Mouse (Mus musculus): ENCODE measurements around the gene Abcd3. TPM values are rescaled to one million over a fixed set of nuclear protein-coding genes. Genes with fewer than 3 reads are reported as not detected.

Gene Abcd3
- total RNA-seq, 2 experiments from 2014 or later: 18.2 to 20.1 TPM

DNA sequence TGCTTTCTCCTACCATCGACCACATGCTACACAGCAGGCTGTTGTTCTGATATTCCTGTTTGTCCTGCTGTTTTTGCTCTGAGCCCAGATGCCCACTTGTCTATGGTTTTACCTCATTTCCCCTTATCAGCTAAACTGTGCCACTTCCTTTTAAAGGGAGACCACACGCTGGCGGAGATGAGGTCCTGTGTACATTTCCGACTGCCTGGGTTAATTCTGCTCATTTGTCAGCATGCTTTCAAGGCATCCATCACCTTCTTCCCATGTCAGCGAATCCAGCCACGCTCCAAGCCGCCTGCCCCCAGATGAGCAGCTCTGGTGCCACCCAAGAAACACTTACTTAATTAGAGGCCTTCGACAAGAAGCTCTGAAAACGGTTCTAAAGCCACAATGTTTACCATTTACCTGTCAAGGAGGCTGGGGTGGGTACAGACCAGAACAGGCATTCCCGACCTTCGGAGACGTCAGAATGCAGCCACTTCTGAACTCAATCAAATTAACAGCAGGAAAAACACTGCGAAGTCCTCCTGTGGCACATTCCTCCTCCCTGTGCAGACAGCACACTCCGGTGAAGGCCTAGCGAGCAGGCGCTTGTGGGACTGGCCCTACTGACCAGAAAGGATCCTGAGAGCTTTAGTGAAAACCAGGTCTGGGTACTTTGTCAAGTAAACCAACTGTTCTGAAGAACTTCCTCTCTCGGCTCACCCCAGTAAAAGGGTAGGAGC lies 75.5 kb downstream of the Abcd3 start:
- ATAC-seq (ENCODE audit: poor library complexity, severe bottlenecking): peak; percentile 73

DNA sequence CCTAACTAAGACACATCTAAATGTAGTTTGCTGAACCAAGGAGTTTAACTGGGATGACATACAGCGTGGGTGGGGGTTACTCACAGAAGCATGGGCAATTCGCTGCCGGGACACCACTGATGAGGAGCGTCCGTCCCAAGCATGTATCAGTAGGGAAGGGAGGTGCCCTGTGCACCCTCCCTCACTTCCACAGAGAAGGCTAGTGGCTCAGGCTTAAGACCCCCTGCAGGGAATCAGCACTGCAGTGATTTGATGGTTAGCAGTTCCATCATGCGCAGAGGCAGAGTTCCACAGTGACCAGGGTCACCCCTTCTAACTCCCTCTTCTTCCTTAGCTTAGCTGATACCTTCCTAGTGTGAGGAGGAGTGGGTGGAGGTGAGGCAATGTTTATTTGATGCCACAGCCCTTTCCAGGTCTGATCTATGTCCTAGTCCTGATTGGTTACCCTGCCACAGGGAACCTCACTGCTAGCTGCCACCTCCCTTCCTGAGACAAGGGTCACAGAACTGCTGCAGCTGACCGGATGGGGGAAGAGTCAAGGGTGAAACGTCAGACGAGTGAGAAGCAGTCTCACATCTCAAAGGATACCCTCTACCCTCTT lies 76.3 kb downstream of the Abcd3 start:
- peak; percentile 46 for ATAC-seq (ENCODE audit: poor library complexity, severe bottlenecking)

DNA sequence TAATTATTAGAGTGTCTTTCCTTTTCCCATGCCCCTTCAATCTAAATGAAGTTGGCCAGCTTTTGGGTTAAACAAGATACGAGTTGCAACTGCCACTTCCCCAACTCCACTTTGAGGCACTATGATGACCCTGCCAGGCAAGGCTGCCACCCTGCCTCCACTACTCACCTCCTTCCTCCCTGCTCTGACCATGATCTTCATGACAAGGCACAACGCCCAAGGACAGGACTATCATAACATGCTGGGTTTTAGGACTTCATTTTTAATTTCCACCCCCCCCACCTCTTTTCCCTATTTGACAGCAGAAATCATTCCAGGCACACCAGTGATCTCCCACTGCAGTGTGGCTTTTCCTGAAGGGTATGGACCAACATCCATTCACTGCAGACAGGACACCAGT lies 77.2 kb downstream of the Abcd3 start:
- ATAC-seq (ENCODE audit: poor library complexity, severe bottlenecking): no peak

DNA sequence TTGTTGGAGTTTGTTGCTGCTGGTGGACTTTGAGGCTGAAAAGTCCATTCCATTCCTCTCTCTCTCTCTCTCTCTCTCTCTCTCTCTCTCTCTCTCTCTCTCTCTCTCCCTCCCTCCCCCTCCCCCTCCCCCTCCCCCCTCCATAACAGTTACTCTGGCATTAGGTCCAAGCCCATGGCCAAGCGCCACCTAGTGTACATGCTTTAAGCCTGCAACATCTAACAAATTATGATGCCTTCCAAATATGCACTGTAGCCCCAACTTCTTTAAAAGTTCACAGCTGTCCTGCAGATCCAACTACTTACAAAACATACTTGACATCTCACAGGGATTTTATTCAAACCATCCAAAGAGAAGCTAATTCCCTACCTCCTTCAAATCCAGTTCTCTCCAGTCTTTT lies 77.6 kb downstream of the Abcd3 start:
- peak; percentile 55 for ATAC-seq (ENCODE audit: poor library complexity, severe bottlenecking)

DNA sequence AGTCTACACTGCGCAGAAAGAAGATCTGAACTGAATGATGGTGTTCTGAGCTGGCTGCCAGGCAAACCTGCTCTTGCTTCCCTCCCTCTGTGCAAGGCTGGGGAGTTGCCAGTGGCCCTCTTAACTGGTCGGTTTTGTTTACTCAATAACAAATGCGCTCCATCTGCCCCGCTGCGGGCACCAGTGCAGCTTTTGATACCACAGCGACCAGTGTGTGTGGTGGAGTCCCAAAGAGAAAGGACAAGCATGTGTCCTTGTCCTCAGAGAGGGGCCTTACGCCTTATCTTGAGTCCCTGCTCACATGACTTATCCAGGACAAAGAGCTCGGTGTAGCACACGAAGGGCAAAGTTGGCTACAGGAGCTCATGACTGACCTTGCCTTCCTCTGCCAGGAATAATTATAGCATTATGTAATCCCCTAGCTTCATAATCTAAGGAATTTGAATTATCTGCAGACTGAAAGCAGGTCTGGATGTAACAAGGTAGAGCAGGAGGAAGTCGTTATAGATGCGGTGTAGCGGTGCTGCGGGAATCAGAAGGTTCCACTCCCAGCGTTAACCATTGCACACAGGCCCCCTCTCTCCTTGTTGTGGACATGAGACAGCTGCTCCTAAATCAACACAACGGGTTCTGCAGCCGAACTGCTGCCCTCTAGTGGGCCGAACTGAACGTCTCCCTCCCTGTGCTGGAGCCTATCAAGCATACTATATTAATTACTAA lies 78.9 kb downstream of the Abcd3 start:
- peak; percentile 62 for ATAC-seq (ENCODE audit: poor library complexity, severe bottlenecking)

DNA sequence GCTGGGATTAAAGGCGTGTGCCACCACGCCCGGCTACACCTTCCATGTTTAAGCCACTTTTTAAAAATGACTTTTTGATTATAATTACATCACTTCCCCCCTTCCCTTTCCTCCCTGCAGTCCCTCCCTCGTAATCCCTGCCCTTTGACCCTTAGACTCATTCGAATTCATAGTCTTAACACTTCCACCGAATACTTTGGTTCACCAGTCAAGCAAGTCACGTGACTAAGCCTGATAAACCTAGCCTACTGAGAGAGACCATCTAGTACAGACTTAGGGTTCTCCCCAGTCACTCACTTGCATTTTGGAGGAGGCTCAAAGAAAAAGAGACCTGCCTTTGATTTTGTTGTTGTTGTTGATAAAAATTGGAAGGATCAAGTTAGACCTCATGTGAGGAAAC lies 79.6 kb downstream of the Abcd3 start:
- ATAC-seq (ENCODE audit: poor library complexity, severe bottlenecking): no peak

DNA sequence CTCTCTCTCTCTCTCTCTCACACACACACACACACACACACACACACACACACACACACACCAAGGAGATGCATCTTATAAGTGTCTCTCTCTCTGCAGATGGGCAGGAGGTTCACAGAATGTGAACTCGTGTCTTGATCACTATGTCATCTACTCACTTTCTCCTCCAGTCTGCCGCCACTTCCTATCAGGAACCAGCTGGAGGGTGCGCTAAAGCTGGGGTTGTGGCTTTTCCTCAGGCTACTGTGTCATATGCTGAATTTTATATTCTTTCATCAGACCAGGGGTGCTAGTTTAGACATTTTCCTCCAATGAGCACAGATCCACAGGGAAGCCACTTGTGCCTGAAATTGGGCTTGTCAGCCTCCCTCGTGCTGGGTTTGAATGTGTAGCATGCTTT lies 85.4 kb downstream of the Abcd3 start:
- ATAC-seq (ENCODE audit: poor library complexity, severe bottlenecking): no peak

DNA sequence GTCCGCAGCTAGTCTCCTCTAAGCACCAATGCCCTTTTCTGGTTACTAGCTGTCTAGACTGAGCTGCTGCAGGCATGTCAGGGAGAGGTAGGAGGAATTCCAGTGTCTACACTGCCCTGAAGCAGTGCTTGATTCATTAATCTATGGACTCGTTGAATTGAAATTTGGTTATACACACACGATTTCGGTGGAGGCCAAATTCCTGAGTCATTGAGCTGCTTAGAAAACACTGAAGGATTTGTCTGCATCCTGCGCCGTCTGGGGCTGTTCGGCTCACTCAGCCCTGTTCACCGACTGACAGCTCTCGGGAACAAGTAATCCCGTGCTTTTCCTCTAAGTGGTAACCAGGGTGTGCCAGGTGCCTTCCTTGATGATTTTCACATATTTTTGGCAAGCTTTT lies 89.5 kb downstream of the Abcd3 start:
- ATAC-seq (ENCODE audit: poor library complexity, severe bottlenecking): no peak

DNA sequence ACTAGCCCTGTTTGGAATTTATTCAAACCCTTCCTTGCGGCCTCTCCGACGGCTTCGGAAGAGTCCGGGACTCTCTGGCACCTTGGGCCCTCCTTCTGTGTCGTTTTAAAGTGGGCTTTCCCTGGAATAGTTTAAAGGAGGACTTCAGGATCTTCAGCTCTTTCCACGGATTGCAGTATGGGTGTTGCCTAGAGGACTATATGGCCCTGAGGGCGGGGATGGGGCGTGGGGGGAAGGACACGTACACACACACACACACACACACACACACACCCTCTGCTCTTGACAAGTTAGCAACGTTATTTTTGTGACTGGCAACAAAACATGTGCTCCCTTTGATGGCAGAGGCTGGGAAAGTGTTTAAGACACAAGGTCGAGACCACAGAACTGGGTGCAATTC lies 90.5 kb downstream of the Abcd3 start:
- ATAC-seq (ENCODE audit: poor library complexity, severe bottlenecking): no peak

DNA sequence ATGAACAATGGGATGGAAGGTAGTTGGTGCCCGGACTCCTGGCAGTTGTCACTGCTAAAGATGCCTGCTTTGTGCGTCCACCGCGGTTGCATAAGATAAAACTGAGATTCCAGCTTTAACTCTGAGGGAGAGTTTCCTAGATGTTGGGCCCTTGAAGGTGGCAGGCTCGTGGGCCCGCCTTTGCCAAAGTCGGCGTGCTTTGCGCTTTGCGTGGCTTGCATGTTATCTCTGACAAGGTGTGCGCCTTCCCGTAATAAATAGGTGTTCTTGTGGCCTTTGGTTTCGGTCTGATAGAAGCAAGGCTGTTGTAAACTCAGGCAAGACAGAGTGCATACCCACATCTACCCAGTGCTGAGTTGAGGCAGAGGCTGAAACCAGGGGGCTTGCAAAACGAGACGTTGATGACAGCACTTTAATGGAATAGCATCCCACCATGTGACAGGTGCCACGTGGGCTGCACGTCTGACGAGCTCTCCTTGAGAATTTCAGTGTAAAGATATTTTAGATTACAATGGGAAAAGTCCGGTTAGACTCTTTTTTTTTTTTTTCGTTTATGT lies 91.1 kb downstream of the Abcd3 start:
- ATAC-seq (ENCODE audit: poor library complexity, severe bottlenecking): no peak

DNA sequence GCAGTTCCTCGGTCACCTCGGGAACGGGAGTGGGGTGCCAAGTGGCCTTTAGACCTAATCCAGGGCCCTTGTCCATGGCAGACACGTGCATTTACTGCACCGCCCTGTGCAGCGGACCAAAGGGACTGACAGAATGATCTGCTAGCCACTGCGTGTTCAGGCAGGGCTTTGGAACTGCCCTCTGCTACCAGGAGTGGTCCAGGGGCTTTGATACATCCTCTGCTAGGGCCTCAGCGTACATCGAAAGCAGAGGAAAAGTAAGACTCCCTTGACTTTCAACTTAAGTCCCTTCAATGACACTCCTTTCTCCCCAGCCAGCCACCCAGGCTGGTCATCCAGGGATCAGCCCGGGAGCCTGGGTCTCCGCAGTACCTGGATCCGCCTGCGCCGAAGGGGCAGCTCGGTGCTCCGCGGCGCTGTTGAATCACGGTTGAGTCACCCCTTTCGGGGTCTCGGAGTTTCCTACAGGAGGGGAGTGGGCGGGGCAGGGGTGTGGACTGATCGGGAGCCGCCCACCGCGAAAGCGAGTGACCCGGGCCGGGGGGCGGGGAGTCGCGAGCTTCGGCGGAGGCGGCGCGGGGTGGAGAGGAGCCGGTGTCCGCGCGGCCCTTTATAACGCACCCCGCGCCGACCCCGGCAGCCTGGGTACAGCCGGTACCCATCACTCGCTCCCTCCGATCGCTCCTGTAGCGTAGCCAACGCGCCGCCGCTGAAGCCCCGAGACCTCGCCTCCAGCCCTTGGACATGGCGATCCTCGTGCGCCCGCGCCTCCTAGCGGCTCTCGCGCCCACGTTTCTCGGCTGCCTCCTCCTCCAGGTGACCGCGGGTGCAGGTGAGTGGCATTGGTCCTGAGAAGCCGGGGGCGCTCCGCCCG lies 91.9 kb downstream of the Abcd3 start, which contains the start of gene F3:
F3 (plus strand) TSS at position 567 of the 874 bp plus-strand sequence.
- ATAC-seq (ENCODE audit: poor library complexity, severe bottlenecking): peak; percentile 77

DNA sequence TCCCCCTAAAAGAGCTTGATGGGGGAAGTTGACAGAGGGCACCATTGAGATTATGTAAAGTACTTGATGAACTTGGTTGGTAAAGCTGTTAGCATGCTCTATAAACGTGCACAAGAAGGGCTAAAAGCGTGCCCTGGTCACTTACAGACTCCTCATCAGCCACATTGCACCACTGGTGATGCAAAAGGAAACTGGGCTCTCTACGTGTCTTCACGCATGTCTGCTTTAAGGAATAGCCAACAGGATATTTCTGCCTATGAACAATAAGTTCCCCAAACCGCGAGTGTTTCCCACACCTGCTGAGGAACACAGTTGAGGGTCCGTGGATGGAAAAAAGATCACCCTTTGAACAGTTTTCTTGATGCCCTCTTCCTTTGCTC lies 93.4 kb downstream of the Abcd3 start:
- ATAC-seq (ENCODE audit: poor library complexity, severe bottlenecking): peak; percentile 44

DNA sequence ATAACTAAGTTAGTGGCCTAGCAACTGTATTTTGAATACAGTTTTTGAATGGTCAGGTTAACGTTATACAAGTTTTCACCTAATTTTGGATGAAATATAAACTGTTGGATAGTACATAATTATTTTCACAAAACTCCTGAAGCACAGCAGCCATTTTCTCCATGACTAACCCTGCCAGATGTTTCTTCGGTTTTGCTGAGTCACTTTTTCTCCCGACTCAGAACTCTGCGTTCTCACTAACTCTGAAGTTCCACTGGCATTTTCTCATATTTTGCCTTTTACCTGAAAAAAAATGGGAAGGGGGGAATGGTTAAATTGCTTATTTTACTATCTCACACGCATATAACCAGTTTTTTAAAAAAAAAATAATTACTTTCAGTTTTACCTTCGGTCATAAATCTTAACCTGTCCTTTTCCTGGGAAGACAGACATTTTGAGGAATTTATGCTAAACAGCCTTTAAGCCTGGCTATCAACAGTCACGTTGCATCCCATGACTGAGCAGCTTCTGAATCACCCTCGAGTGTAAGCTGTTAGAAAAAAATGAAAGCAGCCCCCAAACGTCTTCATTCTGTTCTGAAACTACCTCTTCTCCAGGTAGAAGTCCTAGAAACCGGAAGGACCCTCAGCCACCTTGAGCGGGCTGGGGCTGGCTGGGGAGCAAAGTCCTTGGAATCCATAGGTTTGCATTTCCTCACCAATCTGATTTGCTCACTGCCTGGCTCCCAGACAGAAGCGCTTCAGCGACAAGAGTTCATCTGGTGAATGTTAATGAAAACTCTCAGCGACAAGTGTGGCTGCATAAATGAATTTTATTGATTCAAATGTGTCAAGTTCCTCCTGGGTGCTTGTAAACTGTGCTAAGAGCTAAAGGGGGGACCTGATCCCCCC lies 94.1 kb downstream of the Abcd3 start:
- no peak for ATAC-seq (ENCODE audit: poor library complexity, severe bottlenecking)

DNA sequence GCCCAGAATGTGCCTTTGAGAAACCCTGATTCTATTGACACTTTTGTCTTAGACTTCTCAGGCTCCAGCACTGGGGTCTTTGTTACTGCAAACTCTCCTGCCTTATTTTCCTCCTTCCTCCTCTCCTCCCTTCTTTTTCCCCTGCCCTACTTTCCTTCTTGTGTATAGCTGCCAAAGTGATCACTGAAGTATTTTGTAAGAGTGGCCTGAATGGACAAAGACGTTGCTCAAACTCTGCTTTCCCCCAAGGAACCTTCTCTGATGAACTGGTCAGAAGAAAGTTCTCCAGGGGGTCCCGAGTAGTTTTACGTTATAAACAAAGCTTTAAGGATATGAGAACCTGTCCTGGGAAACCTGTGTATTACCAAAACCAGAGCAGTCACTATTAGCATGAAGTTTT lies 95.4 kb downstream of the Abcd3 start:
- ATAC-seq (ENCODE audit: poor library complexity, severe bottlenecking): no peak

DNA sequence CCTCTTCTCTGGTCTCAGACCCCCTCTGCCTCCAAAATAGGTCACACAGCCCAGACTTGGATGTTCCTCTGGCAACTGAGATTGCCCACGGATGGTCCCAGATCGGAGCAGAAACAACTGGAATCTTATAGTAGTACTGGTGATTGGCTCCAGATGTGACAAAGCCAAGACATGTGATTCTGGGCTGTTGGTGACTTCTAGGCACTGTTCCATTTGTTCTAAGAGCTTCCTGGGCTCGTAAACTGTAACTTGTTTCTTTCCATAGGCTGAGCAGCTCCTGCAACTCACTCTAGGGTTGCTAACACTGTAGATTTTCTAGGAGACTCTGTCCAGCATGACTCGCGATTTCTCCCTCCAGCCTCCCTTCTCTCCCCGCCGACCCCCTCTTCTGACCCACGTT lies 96.4 kb downstream of the Abcd3 start:
- ATAC-seq (ENCODE audit: poor library complexity, severe bottlenecking): no peak

DNA sequence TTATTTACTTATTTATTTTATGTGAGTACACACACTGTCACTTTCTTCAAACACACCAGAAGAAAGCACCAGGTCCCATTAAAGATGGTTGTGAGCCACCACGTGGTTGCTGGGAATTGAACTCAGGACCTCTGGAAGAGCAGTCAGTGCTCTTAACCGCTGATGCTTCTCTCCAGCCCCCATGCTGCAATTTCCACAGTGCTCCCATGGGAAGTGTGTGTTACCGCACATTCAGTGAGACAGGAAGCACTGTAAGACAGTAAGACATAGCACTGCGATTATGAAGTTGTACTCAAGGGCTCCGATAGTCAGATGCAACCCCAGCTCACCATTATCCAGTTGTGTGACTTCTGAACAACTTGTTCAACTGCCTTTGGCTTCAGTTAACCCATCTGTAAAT lies 98.6 kb downstream of the Abcd3 start:
- no peak for ATAC-seq (ENCODE audit: poor library complexity, severe bottlenecking)

DNA sequence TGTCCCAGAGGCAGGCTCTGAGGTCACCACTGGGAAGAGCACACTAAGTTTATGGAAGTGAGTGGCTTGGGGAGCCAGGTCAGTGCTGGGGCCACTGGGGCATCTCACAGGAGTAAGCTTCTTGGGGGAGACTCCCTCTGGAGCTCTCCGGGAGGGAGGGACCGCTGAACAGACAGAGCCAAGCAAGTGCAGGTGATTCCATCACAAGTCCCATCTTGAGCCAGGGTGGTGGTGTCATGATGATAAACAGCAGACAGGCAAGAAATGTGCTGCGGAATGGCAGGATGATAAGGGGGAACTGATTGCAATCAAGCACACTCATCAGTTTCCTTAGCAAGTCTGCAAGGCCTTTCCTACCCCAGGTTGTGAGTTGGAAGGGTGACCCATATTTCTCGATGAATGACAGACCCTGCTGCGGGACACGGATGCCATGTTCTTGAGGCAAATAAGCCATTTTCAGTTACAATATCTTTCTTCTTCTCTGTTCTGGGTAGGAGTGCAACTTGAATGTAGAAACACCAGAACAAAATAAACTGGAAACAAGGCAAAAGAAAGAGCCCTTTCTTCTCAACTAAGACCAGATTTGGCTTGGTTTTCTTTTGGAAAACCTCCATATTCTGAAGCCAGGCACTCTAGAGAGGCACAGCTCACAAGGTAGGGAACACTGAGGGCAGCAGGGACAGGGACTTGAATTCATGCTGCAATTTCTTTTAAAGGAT lies 99.2 kb downstream of the Abcd3 start:
- no peak for ATAC-seq (ENCODE audit: poor library complexity, severe bottlenecking)

DNA sequence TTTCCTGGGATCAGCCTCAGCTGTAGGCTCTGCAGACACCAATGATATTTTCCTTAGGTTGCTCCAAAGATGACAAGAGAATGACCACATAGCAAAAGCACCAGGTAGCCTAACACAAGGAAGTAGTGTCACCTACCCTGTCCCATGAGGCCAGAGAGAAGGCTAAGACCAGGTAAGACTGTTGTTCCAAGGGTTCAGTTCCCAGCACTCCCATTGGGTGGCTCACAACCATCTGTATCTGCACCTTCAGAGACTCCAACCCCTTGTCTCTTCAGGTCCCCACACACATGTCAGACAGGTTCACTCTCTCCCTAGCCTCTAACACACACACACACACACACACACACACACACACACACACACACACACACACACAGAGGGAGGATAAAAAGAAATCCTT lies 99.8 kb downstream of the Abcd3 start:
- no peak for ATAC-seq (ENCODE audit: poor library complexity, severe bottlenecking)

DNA sequence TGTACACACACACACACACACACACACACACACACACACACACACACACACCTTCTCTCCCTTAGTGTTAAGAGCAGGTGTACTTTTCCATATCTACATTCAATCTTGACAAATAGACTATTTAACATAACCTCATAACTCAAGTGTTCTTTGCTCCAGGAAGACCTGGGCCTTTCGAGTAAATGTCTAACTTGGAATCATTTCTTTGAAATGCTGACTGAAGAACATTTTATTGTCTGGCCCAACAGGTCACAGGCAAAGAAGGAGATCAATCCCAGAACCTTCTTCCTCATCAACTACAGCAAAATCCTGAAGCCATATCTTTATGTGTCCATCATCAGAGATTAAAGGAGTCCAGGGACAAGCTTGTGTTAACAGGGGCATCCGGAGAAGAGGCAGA lies 100.6 kb downstream of the Abcd3 start:
- no peak for ATAC-seq (ENCODE audit: poor library complexity, severe bottlenecking)

Measured in megakaryocyte, adult 5-6 weeks (primary cell).